Mouse (Mus musculus) adrenal gland, postnatal 25 days (tissue): ENCODE results near the gene Akt2. TPM values are rescaled to one million over a fixed set of nuclear protein-coding genes. Genes with fewer than 3 reads are reported as not detected.

Source experiments
- DNase-seq: peaks from one replicate; pipeline ENCODE4 v3.0.0; 2021; ENCODE audit warnings: mixed read lengths
- long read RNA-seq: library from polyadenylated mRNA; stranded (forward); transcript quantifications from one replicate; pipeline ENCODE4 v2.0.0, GENCODE M21; 2021
- total RNA-seq: library from RNA; stranded (reverse); gene quantifications from 2 replicates; pipeline ENCODE4 v1.2.3, GENCODE M21; 2021

Gene Akt2
- total RNA-seq, result 150 and 209 TPM in 2 replicates
- long read RNA-seq, full-length matches to known transcripts, result 64 of 139 reads
- long read RNA-seq, partial matches to known transcripts, result 58 of 139 reads
- long read RNA-seq, other reads (novel, unspliced or antisense), result 17 of 139 reads

- DNase-seq, result peak; percentile 87
These were observed at the start of gene Akt2 for GRCm38 (mm10) chr7:27591266-27592216. TSS of gene Akt2 (plus strand) at chr7:27591552.

DNA sequence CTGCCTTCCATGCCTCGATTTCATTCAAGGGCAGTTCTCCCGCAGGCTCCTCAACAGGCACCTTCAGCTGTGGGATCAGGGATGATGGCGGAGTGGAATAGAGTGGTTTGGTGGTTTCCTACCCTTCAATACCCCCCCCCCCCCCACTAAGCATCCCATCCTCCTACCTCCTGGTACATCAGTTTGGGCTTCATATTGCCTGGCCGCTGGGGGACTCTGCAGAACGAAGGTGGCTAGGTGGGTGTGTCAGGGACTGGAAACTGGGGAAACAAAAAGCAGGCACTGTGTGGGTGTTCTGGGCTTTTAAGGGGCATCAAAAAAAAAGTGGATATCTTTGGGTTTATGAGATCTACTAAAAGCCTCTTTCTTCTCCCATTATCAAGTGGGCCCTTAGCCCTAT lies 49.4 kb upstream of the Akt2 start:
- no peak for DNase-seq

- peak; percentile 82 for DNase-seq
These were observed 48.8 kb upstream of the Akt2 start for GRCm38 (mm10) chr7:27542392-27543033.

GRCm38 (mm10) chr7:27543065-27543464 lies 48.3 kb upstream of the Akt2 start:
- DNase-seq, result no peak

DNA sequence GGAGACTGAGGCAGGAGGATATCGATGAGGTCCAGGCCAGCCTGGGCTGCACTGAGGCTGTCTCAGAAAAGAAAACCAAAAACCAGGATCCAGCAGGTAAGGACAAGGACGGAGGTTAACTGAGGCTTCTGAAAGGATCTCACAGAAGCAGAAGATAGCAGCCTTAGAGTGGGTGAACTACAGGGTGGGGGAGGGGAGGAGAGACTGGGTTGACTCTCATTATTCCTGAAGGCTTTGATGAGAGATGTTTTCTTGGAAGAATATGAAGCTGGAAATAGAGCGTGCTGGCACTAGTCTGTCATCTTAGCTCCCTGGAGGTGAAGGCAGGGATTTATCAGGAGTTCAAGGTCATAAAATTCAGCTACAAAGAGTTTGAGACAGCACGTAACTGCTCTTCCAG lies 47.5 kb upstream of the Akt2 start:
- DNase-seq, result no peak

- DNase-seq, result no peak
These were observed 46.5 kb upstream of the Akt2 start for GRCm38 (mm10) chr7:27544675-27545370.

GRCm38 (mm10) chr7:27549597-27549996 lies 41.8 kb upstream of the Akt2 start:
- DNase-seq, result no peak

- no peak for DNase-seq
These were observed 39.3 kb upstream of the Akt2 start for GRCm38 (mm10) chr7:27552070-27552469.

DNA sequence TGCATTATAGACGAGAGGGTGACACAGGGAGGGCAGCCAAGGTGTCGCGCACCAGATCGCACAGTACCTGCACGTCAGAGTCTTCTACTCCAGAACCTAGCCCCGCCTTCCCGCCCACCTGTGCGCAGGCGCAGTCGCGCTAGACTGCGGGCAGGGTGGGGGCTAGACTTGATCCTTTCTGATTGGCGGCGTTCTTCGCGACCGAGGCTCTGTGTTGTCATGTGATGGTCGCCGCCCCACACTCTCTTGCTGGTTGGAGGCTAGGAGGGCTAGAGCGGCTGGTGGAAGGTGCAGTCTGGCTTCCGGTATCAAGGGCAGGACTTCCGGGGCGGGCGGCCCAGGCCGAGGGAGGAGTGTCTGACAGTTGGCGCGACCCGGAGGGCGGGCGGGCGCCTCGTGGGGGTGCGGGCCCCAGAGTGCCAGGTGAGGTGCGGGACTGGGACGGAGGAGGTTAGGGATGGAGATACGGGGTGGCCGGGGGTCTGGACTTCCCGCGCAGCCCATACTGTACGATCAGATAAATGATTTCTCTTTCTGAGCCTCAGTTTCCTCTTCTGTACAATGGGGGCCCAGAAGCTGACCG lies 38.3 kb upstream of the Akt2 start, which contains the start of the genes Pld3 and 2310022A10Rik:
Gene Pld3 (minus strand): TSS at position 288 of the 583 bp plus-strand sequence.
Gene 2310022A10Rik (plus strand): TSS at position 303 of the 583 bp plus-strand sequence.
- DNase-seq, result peak; percentile 92

- DNase-seq, result no peak
These were observed 31.0 kb upstream of the Akt2 start for GRCm38 (mm10) chr7:27560291-27560887.

- DNase-seq, result no peak
These were observed 30.4 kb upstream of the Akt2 start for GRCm38 (mm10) chr7:27560978-27561377.

GRCm38 (mm10) chr7:27569580-27570224 lies 21.6 kb upstream of the Akt2 start:
- no peak for DNase-seq

DNA sequence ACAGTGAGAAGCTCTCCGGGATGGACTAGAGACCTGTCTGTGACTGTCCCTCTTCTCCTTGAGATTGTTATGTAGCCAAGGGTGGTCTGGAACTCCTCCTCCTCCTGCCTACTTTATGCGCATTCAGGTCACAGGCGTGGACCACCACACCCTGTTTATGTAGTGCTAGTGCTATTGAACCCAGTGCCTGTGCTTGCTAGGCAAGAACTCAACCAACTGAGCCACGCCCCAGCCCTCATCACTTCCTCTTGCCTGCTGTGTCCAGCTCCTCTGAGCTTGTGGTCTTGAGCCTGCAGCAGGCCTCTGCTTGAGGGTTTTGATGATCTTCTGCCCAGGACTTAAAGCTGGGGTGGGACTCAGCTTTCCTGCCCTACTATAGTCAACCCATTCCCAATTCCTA lies 19.2 kb upstream of the Akt2 start:
- DNase-seq, result no peak

- peak; percentile 42 for DNase-seq
These were observed 17.1 kb upstream of the Akt2 start for GRCm38 (mm10) chr7:27574124-27574880.

DNA sequence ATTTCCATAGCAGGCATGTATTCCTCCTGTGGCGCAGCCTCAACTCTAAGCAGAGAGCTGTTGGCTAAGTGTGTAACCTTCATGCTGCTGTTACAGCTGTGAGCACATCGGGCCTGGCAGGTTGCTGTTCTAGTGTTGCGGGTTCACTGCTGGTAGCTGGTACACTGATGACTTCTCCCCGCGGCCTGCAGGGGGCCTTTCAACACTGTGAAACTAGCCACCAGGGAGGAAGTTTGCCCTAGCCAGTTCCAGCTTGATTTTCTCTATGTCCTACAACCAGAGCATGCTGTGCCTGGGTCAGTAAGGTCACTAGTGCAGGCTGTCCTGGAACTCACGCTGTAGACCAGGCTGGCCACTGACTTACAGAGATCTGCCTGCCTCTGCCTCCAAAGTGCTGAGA lies 14.4 kb upstream of the Akt2 start:
- peak; percentile 68 for DNase-seq

- no peak for DNase-seq
These were observed 13.8 kb upstream of the Akt2 start for GRCm38 (mm10) chr7:27577589-27577988.

GRCm38 (mm10) chr7:27578465-27578864 lies 12.9 kb upstream of the Akt2 start:
- DNase-seq, result no peak

DNA sequence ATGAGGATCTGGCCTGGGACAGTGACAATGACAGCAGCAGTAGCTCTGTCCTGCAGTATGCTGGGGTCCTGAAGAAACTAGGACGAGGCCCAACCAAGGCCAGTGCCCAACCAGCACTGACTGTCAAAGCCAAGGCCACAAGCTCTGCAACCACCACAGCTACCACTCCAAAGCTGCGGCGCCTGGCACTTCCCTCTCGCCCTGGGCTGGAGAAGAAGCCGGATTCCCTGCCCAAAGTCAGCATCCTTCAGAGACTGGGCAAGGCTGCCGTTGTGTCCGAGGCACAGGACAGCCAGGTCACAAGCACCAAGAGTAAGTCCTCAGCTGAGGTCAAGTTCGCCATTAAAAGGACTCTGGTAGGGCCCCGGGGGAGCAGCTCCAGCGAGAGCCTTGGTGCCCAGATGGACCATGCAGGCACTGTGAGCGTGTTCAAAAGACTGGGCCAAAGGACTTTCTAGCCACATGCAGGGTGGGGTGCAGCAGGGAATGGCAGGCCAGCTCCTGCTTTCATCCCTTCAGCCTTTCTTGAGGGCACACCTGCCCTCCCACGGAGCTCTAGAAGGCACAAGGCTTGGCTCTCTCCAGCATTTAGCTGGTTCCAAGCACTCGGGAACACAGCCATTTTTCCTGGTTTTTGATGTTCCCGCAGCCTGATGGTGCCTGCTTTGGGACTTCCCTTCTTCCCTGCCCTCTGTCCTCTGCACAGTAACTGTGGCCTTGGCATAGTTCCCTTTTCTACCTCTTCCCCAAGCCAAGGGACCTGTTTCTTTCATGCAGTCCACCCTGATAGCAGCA lies 10.8 kb upstream of the Akt2 start:
- peak; percentile 60 for DNase-seq

GRCm38 (mm10) chr7:27586861-27587260 lies 4.5 kb upstream of the Akt2 start:
- DNase-seq, result no peak
